Mouse (Mus musculus) bone marrow macrophage, adult 2 months (primary cell): ENCODE results near the gene Col12a1. TPM values are rescaled to one million over a fixed set of nuclear protein-coding genes. Genes with fewer than 3 reads are reported as not detected.

Experiments used
- H3K27ac ChIP-seq: 2 replicates; pipeline ENCODE4 v1.5.1; 2012; ENCODE audit warnings: low read depth, low read length; ENCODE audit not compliant: insufficient read depth
- H3K4me1 ChIP-seq: 2 replicates; pipeline ENCODE4 v1.6.1; 2012; ENCODE audit warnings: low read length; ENCODE audit not compliant: control insufficient read depth, insufficient read depth
- H3K4me3 ChIP-seq: 2 replicates; pipeline ENCODE4 v1.5.1; 2012; ENCODE audit warnings: mild to moderate bottlenecking, low read length, moderate library complexity; ENCODE audit not compliant: insufficient read depth
- CTCF ChIP-seq: IDR thresholded peaks from 2 replicates; pipeline ENCODE4 v1.5.1; 2012; ENCODE audit warnings: low read depth, mild to moderate bottlenecking, low read length, moderate library complexity
- POLR2A ChIP-seq: IDR thresholded peaks from 2 replicates; pipeline ENCODE4 v1.6.1; 2012; ENCODE audit warnings: mild to moderate bottlenecking, low read depth, low read length, borderline replicate concordance
- polyA plus RNA-seq: library from polyadenylated mRNA; stranded (reverse); fragments of >200 nt; gene quantifications from 2 replicates; pipeline ENCODE4 v1.2.4, GENCODE M21; 2012; ENCODE audit not compliant: missing spikeins, insufficient read depth, insufficient read length

Gene Col12a1
- polyA plus RNA-seq, 1 experiment = 1.8 TPM

GRCm38 (mm10) chr9:79608062-79608531 is 110.5 kb downstream of the Col12a1 start:
- no peaks in the 10 kb centered on the region for H3K4me1 ChIP-seq
- H3K4me3 ChIP-seq = no peak overlapping the region
- H3K27ac ChIP-seq = no peak overlapping the region
- TF ChIP-seq CTCF = no peak
- no peak for TF ChIP-seq POLR2A

DNA sequence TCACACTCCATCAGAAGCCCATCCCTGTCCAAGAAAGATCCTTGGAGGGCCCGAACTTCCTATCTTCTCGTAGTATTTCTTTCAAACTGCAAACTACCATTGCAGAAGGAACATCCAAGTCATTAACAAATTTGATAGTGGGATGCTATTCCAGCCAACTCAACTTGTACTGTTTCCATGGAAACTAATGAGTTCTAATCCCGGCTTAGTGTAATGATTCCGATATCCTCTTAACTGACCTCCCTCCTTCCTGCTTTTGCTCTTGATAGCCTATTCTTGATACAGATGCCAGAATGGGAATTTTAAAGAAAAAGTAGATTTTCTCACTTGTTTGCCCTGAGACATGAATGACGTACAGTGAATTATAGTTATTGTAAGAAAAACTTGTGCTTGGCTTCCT is 112.5 kb downstream of the Col12a1 start:
- H3K4me3 ChIP-seq = no peak overlapping the region
- no peak overlapping the region for H3K27ac ChIP-seq
- TF ChIP-seq POLR2A (no peak), CTCF (no peak)
- H3K4me1 ChIP-seq = no peaks in the 10 kb centered on the region

- no peak overlapping the region for H3K27ac ChIP-seq
- H3K4me1 ChIP-seq = no peaks in the 10 kb centered on the region
- TF ChIP-seq CTCF (no peak), POLR2A (no peak)
- H3K4me3 ChIP-seq = no peak overlapping the region
These were observed 112.9 kb downstream of the Col12a1 start for GRCm38 (mm10) chr9:79605722-79606121.

DNA sequence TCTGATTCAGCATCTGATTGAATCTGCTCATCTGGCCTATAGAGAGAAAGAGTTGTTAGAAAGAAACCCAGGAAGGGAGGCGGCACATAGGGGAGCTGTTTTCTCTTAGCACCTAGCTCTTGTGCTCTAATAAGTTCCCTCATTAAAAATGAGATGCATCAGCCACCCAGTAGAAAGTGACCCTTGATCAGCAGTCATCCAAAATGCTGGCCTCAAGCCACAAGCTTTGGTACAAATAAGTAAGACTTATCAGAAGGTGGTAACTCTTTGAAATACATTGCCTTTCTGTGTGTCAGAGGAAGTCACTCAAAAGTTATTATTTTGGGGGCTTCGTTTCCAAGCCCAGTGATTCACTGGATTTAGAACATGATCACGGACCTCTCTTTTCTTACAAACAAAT is 114.1 kb downstream of the Col12a1 start:
- TF ChIP-seq CTCF (no peak), POLR2A (no peak)
- no peak overlapping the region for H3K4me3 ChIP-seq
- H3K4me1 ChIP-seq = no peaks in the 10 kb centered on the region
- no peak overlapping the region for H3K27ac ChIP-seq

DNA sequence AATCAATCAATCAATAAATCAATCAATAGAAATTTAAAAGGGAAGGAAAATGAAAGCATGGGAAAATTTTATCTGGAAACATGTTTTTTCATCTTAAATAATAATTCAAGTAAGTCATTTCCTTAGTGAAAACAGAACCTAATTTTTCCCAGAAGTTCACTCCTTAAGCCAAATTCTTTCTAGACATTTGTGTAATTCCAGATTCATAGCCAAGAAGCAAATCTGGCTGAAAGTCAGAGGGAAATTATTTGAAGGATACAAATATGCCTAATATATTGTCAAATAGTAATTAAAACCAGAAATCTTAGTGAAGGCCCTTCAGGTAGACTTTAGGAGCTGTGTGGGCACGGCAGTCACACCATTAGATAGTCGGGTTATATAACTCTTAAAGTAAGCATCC is 115.2 kb downstream of the Col12a1 start:
- Histone ChIP-seq H3K4me3 (no peak overlapping the region), H3K4me1 (no peaks in the 10 kb centered on the region), H3K27ac (no peak overlapping the region)
- TF ChIP-seq CTCF (no peak), POLR2A (no peak)

GRCm38 (mm10) chr9:79600237-79600570 is 118.4 kb downstream of the Col12a1 start:
- Histone ChIP-seq H3K4me1 (no peaks in the 10 kb centered on the region), H3K4me3 (no peak overlapping the region), H3K27ac (no peak overlapping the region)
- TF ChIP-seq CTCF (no peak), POLR2A (no peak)

DNA sequence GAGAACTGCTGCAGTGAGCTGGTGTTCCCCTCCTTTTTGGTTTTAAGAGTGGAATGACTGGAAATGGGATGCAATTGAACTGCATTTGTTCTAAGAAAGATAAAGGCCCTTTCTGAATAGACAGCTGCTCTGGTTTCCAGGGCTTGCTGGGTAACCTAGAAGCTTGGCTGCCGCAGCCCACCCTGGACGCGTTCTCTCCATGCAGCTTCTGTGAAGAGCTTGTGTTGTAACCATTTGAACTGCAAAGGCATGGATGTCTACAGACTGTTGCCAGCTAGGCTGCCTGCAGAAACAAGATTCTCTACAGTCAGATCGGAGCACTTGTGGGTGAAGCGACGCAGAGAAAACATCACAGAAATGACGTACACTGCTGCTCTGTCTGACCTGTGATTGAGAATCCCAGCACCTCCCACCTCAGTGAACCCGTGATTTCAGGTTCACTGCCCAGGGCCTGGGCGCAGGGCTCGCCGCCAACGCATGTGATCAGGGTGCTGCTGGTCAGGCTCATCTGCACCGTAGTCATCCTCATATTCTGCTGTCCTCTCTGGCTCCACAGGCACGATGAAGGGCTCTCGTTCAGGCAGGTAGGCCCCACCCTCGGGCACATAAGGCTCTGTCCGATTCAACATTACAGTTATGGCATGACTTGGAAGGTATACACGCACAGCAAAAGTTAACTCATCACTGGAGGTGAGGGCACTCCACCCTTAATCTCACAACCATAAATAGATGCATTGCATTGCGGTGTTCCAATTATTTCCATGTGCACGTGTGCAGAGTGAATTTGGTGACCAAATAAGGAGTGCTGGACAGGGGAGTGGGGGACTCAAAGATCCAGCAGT is 119.0 kb downstream of the Col12a1 start:
- no peak overlapping the region for H3K4me3 ChIP-seq
- no peak overlapping the region for H3K27ac ChIP-seq
- TF ChIP-seq POLR2A = no peak
- no peak for TF ChIP-seq CTCF
- no peaks in the 10 kb centered on the region for H3K4me1 ChIP-seq

- Histone ChIP-seq H3K4me3 (no peak overlapping the region), H3K27ac (no peak overlapping the region), H3K4me1 (no peaks in the 10 kb centered on the region)
- TF ChIP-seq POLR2A = no peak
These were observed 120.1 kb downstream of the Col12a1 start for GRCm38 (mm10) chr9:79598578-79598977.

GRCm38 (mm10) chr9:79586415-79587195 is 132.0 kb downstream of the Col12a1 start:
- Histone ChIP-seq H3K4me3 (no peak overlapping the region), H3K27ac (no peak overlapping the region), H3K4me1 (no peaks in the 10 kb centered on the region)
- TF ChIP-seq CTCF (no peak), POLR2A (no peak)

GRCm38 (mm10) chr9:79566838-79567237 is 151.8 kb downstream of the Col12a1 start:
- no peak overlapping the region for H3K27ac ChIP-seq
- TF ChIP-seq CTCF (no peak), POLR2A (no peak)

More at GRCm38 (mm10) chr9:79566838-79567237, 151.8 kb downstream of the Col12a1 start:
- no peaks in the 10 kb centered on the region for H3K4me1 ChIP-seq
- no peak overlapping the region for H3K4me3 ChIP-seq
